Mouse (Mus musculus) cerebellum, postnatal 4 days (tissue): ENCODE measurements around the gene H2afz.
A peak's percentile ranks its signal among the peaks of the same experiment; 100 is the strongest.
"Not testable (repeated sequence)": the region's sequence is repeated elsewhere in the genome, so short reads cannot be mapped to it uniquely, and the experiment has no call there.

Source experiments
- DNase-seq, 2 experiments: peaks; one replicate each; pipeline ENCODE4 v3.0.0; 2022; ENCODE audit warnings: low spot score in 2 of 2, mixed read lengths in 1 of 2

H2afz gene

GRCm38 (mm10) chr3:137864124-137864987, at the start of gene H2afz:
TSS of gene H2afz (plus strand) at chr3:137864487.
- DNase-seq, result peak; percentile 98

GRCm38 (mm10) chr3:137818713-137819112, 45.6 kb upstream of the H2afz start:
- DNase-seq, result no peak

GRCm38 (mm10) chr3:137820688-137821467, 43.4 kb upstream of the H2afz start:
- no peak for DNase-seq

- DNase-seq, result no peak
Observed at GRCm38 (mm10) chr3:137823317-137823716, 41.0 kb upstream of the H2afz start.

DNA sequence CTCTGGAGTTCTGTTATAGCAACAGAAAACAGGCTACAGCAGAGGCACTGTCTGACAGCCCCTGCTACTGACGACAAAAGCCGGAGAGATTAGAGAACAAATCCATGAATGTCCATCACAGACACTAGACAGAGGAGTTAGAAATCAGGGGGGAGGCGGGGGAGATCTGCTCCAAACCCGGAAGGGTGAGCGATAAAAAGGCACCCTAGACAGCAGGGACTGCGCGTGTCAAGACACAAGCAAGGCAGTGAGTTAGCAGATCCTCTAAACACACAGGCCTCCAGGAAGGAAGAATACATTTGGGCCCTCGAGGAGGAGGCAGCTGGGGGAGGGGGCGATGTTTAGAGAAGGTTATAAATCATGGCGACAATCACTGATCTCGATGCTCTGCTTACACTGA, 36.6 kb upstream of the H2afz start:
- no peak for DNase-seq

DNA sequence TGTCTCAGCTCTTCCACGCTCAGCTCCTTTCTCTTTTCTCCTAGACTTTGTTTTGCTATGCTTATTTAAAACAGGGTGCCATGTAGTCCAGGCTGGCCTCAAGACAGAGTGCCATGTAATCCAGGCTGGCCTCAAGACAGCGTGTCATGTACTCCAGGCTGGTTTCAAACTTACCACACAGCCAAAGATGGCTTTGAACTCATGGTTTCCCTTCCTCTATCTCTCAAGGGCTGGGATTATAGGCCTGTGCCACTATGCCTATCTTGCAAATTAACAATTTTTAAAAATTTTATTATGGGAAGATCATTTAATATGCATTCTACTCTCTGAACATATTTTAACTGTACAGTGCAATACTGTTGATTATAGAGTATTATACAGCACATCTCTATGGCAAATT, 33.1 kb upstream of the H2afz start:
- DNase-seq, result no peak

GRCm38 (mm10) chr3:137833128-137833527, 31.2 kb upstream of the H2afz start:
- DNase-seq, result no peak

DNA sequence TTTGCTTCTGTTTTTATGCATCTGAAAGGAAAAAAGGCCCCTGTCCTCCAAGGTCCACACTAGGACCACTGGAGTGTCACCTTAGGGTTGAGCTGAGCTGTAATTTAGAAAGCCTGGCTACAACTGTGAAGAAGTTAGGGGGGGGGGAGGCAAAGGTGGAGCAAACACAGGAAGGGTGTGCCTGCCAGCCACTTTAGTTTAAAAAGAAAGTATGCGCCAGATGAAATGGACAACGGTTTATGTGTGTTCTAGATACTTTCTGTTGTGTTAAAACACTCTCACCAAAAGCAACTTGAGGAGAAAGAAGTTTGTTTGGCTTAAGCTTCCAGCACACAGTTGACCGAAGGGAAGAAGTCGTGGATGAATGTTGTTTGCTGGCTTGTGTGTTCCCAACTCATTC, 30.6 kb upstream of the H2afz start:
- no peak for DNase-seq

DNA sequence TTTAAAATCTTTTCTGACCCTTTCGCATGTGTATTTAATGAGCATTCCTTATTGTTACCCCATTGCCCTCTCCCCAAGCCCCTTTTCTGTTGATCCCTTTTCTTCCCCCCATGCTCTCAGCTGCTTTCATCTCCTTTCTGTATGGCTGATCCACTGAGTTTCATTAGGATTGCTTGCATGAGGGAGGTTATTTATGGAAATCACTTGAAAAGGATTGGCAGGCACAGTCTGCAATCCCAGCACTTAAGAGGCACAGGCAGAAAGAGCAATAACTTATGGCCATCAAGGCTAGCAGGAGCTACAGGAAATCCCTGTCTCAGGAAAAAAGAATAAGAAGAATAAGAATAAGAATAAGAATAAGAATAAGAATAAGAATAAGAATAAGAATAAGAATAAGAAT, 27.7 kb upstream of the H2afz start:
- no peak for DNase-seq

GRCm38 (mm10) chr3:137838160-137838559, 26.1 kb upstream of the H2afz start:
- DNase-seq, result no peak

- no peak for DNase-seq
Observed at GRCm38 (mm10) chr3:137842944-137843343, 21.3 kb upstream of the H2afz start.

DNA sequence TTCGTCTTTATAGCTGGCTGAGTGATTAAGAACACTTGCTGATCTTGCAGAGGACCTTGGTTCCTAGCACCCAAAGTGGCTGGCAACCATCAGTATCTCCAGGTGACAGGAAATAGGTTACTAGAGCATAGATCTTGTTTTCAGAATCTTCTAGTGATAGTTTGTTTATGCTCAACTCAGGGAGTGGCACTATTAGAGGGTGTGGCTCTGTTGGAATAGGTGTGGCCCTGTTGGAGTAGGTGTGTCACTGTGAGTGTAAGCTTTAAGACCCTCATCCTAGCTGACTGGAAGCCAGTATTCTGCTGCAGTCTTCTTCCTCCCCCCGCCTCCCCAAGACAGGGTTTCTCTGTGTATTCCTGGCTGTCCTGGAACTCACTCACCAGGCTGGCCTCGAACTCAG, 20.0 kb upstream of the H2afz start:
- no peak for DNase-seq

DNA sequence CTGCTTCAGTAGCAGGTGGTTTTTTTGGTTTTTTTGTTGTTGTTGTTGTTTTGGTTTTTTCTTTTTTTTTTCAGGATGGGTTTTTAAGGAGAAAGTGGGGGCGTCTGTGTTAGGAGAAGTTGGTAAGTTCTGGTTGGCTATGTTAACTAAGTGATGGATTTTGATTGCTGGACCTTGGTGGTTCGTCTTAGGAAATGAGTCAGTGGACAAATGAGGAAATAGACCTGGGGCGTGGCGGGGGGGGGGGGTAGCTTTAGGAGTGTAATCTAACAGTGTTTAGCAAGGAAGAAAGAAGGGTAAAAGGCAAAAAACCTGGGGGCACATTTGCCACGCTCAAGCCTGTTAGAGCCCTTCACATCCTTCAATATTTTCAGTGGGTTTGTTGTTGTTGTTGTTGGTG, 17.7 kb upstream of the H2afz start:
- DNase-seq, result no peak

DNA sequence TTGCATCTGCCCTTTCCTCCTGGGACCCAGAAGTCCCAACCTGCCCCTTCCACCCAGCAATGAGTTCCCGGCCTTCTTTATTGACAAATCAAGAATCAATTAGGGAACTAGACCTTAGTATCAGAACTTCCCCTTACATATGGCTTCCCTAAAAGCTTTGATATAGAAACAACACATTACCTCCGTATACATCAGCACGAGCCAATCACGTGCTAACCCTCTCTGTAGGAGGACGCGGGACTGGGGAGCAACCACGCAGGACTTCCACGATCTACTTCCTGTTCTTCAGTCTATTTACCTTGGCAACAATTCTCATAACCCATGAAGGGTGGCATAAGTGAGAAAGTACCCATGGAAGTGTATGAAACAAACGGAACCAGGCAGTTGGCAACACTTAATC, 15.9 kb upstream of the H2afz start:
- DNase-seq, result no peak

DNA sequence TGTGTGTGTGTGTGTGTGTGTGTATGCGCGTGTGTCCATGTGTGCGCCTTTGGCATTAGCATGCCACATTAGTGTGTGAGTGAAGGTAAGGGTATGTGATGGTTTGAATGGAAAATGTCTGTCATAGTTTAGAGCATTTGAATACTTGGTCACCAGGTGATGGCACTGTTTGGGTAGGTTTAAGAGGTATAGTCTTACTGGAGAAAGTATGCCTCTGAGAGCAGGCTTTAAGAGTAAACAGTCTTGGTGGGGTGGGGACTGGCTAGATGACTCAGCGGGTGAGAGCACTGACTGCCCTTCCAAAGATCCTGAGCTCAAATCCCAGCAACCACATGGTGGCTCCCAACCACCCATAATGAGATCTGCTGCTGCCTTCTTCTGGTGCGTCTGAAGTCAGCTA, 14.6 kb upstream of the H2afz start:
- no peak for DNase-seq

DNA sequence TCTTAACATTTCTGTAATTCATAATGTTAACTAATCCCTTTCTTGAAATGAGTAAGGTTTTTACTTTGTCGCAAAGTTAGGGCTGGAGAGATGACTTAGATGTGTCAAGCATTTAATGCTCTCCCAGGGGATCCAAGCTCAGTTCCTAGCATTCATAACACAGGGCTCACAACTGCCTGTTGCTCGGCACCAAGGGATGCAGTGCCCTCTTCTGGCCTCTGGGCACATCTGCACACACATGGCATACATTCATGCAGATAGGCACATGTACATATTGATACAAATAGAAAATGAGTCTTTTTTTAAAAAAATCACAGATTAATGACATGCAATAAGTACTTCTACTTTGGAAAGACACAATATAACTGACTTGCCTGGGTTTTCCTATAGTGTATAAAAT, 13.1 kb upstream of the H2afz start:
- no peak for DNase-seq

DNA sequence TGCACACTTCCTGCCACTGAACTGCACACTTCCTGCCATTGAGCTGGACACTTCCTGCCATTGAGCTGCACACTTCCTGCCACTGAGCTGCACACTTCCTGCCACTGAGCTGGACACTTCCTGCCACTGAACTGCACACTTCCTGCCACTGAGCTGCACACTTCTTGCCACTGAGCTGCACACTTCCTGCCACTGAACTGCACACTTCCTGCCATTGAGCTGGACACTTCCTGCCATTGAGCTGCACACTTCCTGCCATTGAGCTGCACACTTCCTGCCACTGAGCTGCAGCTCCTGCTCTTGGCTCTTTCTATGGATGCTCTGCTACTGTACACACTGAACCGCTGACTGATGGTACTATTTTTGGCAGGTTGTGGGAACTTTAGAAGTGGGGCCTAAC, 11.3 kb upstream of the H2afz start:
- not testable (repeated sequence) for DNase-seq

DNA sequence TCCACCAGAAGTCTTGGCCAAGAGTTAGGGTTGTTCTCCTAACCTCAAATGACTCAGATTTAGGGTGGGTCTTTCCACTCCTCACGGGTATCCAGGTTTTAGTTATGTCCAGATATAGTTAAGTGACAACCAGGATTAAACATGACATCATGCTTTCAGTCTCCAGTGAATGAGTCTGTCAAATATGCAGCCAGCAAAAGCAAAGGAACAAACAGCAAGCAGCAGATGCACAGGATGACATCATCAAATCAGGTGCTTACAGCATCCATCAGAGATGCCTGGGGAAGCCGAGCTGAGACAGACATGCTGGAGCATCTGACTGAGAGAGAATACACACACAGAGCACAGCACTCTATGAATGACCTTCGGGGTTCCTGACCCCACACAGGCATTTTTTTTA, 9.0 kb upstream of the H2afz start:
- no peak for DNase-seq

GRCm38 (mm10) chr3:137856061-137856460, 8.2 kb upstream of the H2afz start:
- DNase-seq, result no peak

GRCm38 (mm10) chr3:137860394-137861170, 3.7 kb upstream of the H2afz start:
- no peak for DNase-seq

GRCm38 (mm10) chr3:137861436-137861835, 2.9 kb upstream of the H2afz start:
- DNase-seq, result no peak

- no peak for DNase-seq
Observed at GRCm38 (mm10) chr3:137862600-137862999, 1.7 kb upstream of the H2afz start.
